Mouse (Mus musculus) thymus, adult 2 months (tissue): ENCODE data around the gene Galr3.

Experiments
- CTCF ChIP-seq: fragments of 200-500 bp; IDR thresholded peaks from 2 replicates; pipeline ENCODE4 v1.5.1; 2012; ENCODE audit warnings: mild to moderate bottlenecking, control low read depth, low read length, moderate library complexity, borderline replicate concordance; ENCODE audit not compliant: control insufficient read depth, poor library complexity, insufficient read depth; ENCODE audit errors: extremely low read depth
- POLR2A ChIP-seq: fragments of 200-500 bp; IDR thresholded peaks from 2 replicates; pipeline ENCODE4 v1.6.1; 2012; ENCODE audit warnings: mild to moderate bottlenecking, low read length, control low read depth, moderate library complexity; ENCODE audit not compliant: control insufficient read depth, poor library complexity, insufficient read depth; ENCODE audit errors: extremely low read depth

DNA sequence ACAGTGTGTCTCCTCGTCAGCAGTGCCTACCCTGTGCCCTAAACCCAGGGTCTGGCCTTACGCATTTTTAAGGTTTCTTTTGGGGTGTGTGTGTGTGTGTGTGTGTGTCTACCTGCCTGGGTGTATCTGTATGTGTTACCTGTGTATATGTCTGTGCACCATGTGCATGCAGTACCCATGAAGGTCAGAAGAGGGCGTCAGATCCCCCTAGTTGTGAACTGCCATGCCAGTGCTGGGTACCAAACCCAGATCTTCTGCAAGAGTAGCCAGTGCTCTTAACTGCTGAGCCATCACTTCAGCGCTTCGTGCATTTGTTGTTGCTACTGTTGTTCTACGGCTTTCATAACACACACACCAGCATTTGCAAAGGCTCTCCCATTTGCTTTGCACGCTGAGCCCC lies 49.5 kb upstream of the Galr3 start:
- TF ChIP-seq CTCF (no peak), POLR2A (no peak)
